Mouse (Mus musculus): ENCODE results near the gene Negr1. TPM values are rescaled to one million over a fixed set of nuclear protein-coding genes. Genes with fewer than 3 reads are reported as not detected.

Gene Negr1
- polyA plus RNA-seq, 1 experiment, result 93.8 TPM

DNA sequence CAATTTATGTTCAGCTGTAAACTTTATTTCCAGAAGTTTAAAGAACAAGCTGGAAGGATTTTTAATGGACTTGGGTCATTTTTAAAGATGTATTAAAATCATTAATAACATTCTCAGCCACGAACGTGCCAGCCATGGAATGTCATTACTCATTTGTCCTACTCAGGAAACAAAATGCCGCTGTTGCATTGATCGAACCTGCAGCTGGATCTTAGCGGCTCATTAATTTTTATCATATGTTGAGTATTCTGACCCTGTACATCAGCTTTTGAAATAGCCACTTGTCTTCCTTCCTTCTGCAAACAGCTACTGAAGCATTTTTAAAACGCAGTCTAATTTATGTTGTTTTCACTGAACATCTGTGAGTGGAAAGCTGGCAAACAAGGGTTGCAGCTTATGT, 255.9 kb downstream of the Negr1 start:
- Histone ChIP-seq H3K4me1 (ENCODE audit: control insufficient read depth, insufficient read depth, low read length) (no peaks in the 10 kb centered on the region; the same call in 1 of the 2 replicates), H3K27ac (ENCODE audit: insufficient read depth, low read length) (no peak overlapping the region), H3K4me3 (ENCODE audit: insufficient read depth, low read length) (no peak overlapping the region)
- TF ChIP-seq CTCF (IDR thresholded peaks at IDR 0.05; ENCODE audit: extremely low read depth, insufficient read depth, low read length), result no peak
- TF ChIP-seq POLR2A (IDR thresholded peaks at IDR 0.05; ENCODE audit: extremely low read depth, insufficient read depth, low read length), result no peak

DNA sequence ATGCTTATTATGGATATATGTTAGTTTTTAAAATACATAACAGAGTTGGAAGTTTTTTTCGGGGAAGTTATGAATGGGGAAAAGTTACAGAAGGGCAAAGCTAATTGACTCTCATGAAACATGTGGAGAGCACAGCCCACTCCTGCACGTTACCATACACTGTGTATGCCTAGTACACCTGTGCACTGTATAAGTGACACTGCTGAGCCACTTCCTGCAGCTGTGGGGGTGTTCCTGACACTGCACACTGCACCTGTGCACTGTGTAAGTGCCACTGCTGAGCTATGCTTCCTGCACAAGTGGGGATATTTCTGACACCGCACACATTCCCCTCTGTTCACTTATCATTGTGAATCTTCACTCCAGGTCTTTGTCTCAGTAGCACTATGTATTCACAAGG, 261.4 kb downstream of the Negr1 start:
- Histone ChIP-seq H3K27ac (ENCODE audit: insufficient read depth, low read length) (no peak overlapping the region), H3K4me3 (ENCODE audit: insufficient read depth, low read length) (no peak overlapping the region), H3K4me1 (ENCODE audit: control insufficient read depth, insufficient read depth, low read length) (no peaks in the 10 kb centered on the region)
- TF ChIP-seq CTCF (IDR thresholded peaks at IDR 0.05; ENCODE audit: extremely low read depth, insufficient read depth, low read length), result no peak
- TF ChIP-seq POLR2A (IDR thresholded peaks at IDR 0.05; ENCODE audit: extremely low read depth, insufficient read depth, low read length), result no peak

DNA sequence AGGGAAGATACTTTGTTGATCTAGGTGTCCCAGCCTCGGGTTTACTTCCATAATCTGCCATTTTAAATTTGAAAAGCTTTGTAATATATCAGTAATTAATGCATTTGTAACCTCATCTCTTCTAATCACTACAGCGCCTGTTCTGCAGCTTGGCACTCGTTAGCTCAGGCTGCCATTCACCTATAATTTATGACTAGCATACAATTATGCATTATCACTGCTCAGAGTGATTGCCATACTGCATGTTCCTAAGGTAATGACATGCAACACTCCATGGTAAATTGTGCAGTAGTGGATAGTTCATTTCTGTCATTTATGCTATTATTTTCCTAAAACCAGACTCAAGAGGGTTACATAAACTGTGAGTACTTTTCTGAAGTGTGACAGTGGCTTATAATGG, 272.3 kb downstream of the Negr1 start:
- TF ChIP-seq CTCF (IDR thresholded peaks at IDR 0.05; ENCODE audit: extremely low read depth, insufficient read depth, low read length) (no peak), POLR2A (IDR thresholded peaks at IDR 0.05; ENCODE audit: extremely low read depth, insufficient read depth, low read length) (no peak)
- peaks cover 1% of the 10 kb centered on the region; the same call in 1 of the 2 replicates for H3K4me1 ChIP-seq (ENCODE audit: control insufficient read depth, insufficient read depth, low read length)

DNA sequence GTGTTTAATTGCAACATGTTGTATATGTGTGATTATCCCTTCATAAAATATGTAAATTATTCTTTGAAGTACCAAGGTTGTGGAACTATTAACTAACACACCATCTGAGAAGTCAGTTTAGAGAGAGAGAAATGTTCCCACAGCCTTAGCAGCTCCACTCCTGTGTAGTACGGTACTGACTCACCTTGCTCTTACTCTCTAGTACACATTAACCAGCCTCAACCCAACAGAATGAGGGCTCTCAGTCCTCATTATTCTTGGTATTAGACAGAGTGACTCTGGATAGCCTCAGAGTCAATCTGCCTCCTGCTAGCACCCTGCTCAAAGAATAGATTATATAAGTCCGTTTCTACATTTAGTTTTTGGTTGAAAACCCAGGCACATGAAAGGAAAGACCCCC, 277.0 kb downstream of the Negr1 start:
- TF ChIP-seq CTCF (IDR thresholded peaks at IDR 0.05; ENCODE audit: extremely low read depth, insufficient read depth, low read length) (no peak), POLR2A (IDR thresholded peaks at IDR 0.05; ENCODE audit: extremely low read depth, insufficient read depth, low read length) (no peak)
- Histone ChIP-seq H3K4me3 (ENCODE audit: insufficient read depth, low read length) (no peak overlapping the region), H3K4me1 (ENCODE audit: control insufficient read depth, insufficient read depth, low read length) (peaks cover 4% of the 10 kb centered on the region), H3K27ac (ENCODE audit: insufficient read depth, low read length) (no peak overlapping the region)

More for the DNA sequence above, 272.3 kb downstream of the Negr1 start:
- Histone ChIP-seq H3K4me3 (ENCODE audit: insufficient read depth, low read length) (no peak overlapping the region), H3K27ac (ENCODE audit: insufficient read depth, low read length) (no peak overlapping the region)

DNA sequence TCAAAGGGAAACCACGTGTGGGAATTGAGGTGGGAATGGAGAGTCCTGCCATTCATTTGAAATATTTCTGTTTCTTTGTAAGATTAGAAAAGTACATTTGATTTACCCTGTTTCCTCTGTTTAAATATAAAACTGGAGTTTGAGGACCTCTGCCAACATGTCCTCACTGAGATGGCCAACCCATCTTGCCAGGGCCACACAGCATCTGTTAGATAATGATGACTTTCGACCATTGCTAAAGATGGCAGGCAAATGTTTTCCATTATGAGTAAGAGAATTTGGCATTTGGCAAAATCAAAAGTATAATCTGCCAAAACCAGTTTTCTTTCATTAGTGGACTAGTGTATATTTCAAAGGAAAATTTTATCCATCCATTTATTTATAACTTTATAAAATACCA, 286.8 kb downstream of the Negr1 start:
- TF ChIP-seq POLR2A (IDR thresholded peaks at IDR 0.05; ENCODE audit: extremely low read depth, insufficient read depth, low read length), result no peak
- no peak for TF ChIP-seq CTCF (IDR thresholded peaks at IDR 0.05; ENCODE audit: extremely low read depth, insufficient read depth, low read length)
- Histone ChIP-seq H3K27ac (ENCODE audit: insufficient read depth, low read length) (no peak overlapping the region), H3K4me1 (ENCODE audit: control insufficient read depth, insufficient read depth, low read length) (no peaks in the 10 kb centered on the region; the same call in 1 of the 2 replicates), H3K4me3 (ENCODE audit: insufficient read depth, low read length) (no peak overlapping the region)

DNA sequence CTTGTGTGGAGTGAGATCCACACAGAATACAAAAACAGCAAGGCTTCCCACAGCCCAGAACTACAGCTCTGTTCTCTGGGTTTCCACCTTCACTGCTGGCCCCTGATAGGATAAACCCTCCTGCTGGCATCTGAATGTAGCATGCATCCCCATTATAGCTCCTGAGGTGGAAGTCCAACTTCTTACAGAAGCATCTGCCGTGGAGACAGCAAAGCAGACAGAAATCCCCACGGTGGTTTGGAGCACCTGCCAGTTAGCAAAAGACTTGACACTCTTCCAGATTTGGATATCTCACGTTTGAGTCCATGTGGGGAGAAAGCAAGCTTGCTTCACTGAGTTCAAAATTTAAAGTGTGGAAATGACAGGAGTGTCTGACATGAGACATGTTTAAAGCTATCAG, 290.3 kb downstream of the Negr1 start:
- no peak overlapping the region for H3K4me3 ChIP-seq (ENCODE audit: insufficient read depth, low read length)
- TF ChIP-seq POLR2A (IDR thresholded peaks at IDR 0.05; ENCODE audit: extremely low read depth, insufficient read depth, low read length), result no peak
- no peak for TF ChIP-seq CTCF (IDR thresholded peaks at IDR 0.05; ENCODE audit: extremely low read depth, insufficient read depth, low read length)
- H3K27ac ChIP-seq (ENCODE audit: insufficient read depth, low read length), result no peak overlapping the region
- no peaks in the 10 kb centered on the region; the same call in 1 of the 2 replicates for H3K4me1 ChIP-seq (ENCODE audit: control insufficient read depth, insufficient read depth, low read length)

DNA sequence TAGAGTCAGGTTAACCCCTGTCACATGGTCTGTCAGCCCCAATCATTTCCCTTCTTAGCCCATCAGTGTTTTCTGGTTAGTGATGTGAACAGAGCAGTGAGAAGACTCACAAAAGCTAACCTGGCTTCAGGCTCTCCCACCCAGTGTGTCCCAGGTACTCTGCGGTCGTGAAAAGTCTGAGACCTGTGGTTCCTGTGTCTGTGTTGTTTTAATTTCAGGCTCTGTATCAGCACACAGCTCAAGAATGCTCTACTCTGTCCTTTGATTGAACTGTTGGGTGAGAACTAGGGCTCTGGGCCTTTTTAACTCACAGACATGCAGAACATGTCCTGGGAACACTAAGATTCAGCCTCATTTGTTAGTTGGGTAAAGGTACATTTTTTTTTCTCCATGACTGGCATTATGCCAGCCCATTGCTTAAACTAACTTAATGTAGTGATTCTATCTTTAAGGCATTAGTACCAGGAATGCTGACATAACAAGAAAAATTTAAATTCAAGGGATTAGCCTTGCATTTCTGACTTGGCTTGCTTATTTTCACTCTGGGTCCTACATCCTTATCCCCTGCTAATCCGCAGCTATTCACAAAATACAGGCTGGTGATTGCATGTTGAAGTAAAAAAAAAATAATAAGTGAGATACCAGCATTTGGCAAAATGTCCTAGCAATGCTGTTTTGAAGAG, 308.8 kb downstream of the Negr1 start:
- Histone ChIP-seq H3K4me3 (ENCODE audit: insufficient read depth, low read length) (no peak overlapping the region), H3K27ac (ENCODE audit: insufficient read depth, low read length) (no peak overlapping the region), H3K4me1 (ENCODE audit: control insufficient read depth, insufficient read depth, low read length) (peaks cover 2% of the 10 kb centered on the region; the same call in 1 of the 2 replicates)
- TF ChIP-seq CTCF (IDR thresholded peaks at IDR 0.05; ENCODE audit: extremely low read depth, insufficient read depth, low read length), result no peak
- TF ChIP-seq POLR2A (IDR thresholded peaks at IDR 0.05; ENCODE audit: extremely low read depth, insufficient read depth, low read length), result no peak

DNA sequence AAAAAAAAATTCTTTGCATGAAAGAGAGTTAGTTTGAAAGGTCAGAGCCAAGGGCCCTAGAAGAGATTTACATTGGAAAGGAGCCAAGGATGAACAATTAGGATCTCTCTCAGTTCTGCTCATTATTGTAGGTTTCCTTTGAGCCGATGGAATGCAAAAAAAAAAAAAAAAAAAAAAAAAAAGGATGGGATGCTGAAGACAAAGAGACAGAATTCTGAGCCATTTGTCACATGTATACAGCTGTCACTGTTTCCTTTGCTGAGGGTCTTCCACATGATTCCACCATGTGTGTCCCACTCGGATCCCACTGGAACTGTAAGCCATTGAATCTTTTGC, 309.3 kb downstream of the Negr1 start:
- no peak overlapping the region for H3K4me3 ChIP-seq (ENCODE audit: insufficient read depth, low read length)
- TF ChIP-seq POLR2A (IDR thresholded peaks at IDR 0.05; ENCODE audit: extremely low read depth, insufficient read depth, low read length), result no peak
- TF ChIP-seq CTCF (IDR thresholded peaks at IDR 0.05; ENCODE audit: extremely low read depth, insufficient read depth, low read length), result no peak
- peaks cover 2% of the 10 kb centered on the region; the same call in 1 of the 2 replicates for H3K4me1 ChIP-seq (ENCODE audit: control insufficient read depth, insufficient read depth, low read length)
- H3K27ac ChIP-seq (ENCODE audit: insufficient read depth, low read length), result no peak overlapping the region

DNA sequence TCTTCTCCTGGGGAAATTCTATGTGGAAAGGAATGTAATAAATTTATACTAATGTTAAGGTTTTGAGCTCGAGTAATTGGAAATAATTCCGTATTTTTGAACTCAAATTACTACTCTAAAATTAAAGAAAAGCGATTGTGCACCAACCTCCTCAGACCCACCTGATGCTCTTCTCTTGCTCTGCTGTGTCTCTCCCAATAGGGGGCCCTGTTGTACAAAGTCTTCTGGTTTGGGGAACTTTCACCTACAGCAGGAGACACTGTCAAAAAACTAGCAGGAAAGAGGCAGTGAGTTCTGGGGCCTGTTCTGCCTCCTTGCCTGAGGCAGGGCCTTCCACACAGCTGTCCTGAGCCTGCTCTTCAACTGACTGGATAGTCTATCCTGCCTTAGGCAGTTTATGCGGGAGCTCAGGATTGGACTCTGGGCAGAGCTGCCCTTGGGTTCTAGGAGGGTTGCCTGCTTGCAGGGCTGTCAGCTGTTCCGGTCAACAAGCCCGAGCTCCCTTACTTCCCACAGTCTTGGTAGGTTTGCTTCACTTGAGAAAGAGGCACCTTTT, 310.1 kb downstream of the Negr1 start:
- peaks cover 4% of the 10 kb centered on the region; the same call in 1 of the 2 replicates for H3K4me1 ChIP-seq (ENCODE audit: control insufficient read depth, insufficient read depth, low read length)
- H3K27ac ChIP-seq (ENCODE audit: insufficient read depth, low read length), result no peak overlapping the region
- no peak for TF ChIP-seq CTCF (IDR thresholded peaks at IDR 0.05; ENCODE audit: extremely low read depth, insufficient read depth, low read length)
- no peak for TF ChIP-seq POLR2A (IDR thresholded peaks at IDR 0.05; ENCODE audit: extremely low read depth, insufficient read depth, low read length)
- H3K4me3 ChIP-seq (ENCODE audit: insufficient read depth, low read length), result no peak overlapping the region

DNA sequence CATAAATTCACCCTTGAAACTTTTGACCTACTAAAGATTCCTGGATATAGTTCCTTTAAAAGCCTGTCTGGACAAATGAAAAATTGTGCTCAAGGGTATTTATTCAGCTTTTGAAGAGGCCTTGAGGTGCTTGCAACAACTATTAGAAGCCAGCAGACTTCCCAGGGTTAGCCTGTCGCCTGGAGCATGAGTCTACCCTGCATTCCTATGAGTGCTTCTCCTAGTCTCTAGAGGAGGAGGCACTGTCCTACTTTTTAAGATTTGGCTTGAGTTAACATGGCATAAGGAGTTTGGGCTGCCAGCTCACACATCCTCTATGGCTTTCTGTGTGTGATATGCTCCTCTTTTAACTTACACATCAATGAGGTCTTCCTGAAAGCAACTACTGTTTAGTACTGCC, 315.0 kb downstream of the Negr1 start:
- Histone ChIP-seq H3K27ac (ENCODE audit: insufficient read depth, low read length) (no peak overlapping the region), H3K4me1 (ENCODE audit: control insufficient read depth, insufficient read depth, low read length) (peaks cover 1% of the 10 kb centered on the region; the same call in 1 of the 2 replicates), H3K4me3 (ENCODE audit: insufficient read depth, low read length) (no peak overlapping the region)
- TF ChIP-seq POLR2A (IDR thresholded peaks at IDR 0.05; ENCODE audit: extremely low read depth, insufficient read depth, low read length) (no peak), CTCF (IDR thresholded peaks at IDR 0.05; ENCODE audit: extremely low read depth, insufficient read depth, low read length) (no peak)
